Mouse (Mus musculus) spleen, postnatal 10 days (tissue): Measurements from ENCODE around the gene Vil1.

ENCODE experiments used
- DNase-seq, 2 experiments: peaks; one replicate each; pipeline ENCODE4 v3.0.0; 2021 to 2022; ENCODE audit warnings: low spot score in 2 of 2

Vil1 gene

GRCm38 (mm10) chr1:74412711-74413110, 3.5 kb downstream of the Vil1 start:
- DNase-seq = no peak

DNA sequence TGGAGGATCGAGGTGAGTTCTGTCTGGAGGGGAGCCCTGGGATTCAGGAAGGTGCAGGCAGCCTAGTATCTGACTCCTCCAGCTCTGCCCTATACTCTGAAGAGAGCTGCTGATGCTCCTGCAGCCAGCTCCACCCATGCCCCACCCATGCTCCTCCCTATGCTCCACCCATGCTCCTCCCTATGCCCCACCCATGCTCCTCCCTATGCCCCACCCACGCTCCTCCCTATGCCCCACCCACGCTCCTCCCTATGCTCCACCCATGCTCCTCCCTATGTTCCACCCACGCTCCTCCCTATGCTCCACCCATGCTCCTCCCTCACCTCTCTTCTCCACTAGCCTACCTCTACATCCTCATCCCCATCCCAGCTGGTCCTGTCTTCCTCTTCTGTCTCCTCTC, 6.0 kb downstream of the Vil1 start:
- DNase-seq = peak in 1 of 2 experiments; percentile 61

GRCm38 (mm10) chr1:74418747-74419439, 9.7 kb downstream of the Vil1 start:
- DNase-seq = no peak

- no peak for DNase-seq
These were observed 10.2 kb downstream of the Vil1 start for GRCm38 (mm10) chr1:74419440-74419794.

DNA sequence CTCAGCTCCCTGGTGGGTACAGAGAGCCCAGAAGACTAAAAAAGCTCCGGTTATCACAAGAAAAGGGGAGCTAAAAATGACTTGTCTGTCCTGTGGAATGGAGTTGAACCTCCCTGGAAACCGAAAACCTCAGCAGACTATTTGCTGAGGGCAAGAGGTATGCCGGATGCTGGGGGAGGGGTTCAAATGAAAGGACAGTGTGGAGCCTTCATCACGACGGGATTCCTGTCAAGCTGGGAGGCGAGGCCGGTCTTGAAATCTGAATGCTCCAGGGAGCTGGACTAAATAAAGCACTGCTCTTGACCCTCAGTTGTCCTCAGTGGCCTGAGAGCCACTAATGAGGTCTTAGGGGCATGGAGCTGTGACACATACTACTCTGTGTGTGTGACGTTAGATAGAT, 14.0 kb downstream of the Vil1 start:
- DNase-seq = no peak

GRCm38 (mm10) chr1:74425845-74426244, 16.7 kb downstream of the Vil1 start:
- DNase-seq = no peak

DNA sequence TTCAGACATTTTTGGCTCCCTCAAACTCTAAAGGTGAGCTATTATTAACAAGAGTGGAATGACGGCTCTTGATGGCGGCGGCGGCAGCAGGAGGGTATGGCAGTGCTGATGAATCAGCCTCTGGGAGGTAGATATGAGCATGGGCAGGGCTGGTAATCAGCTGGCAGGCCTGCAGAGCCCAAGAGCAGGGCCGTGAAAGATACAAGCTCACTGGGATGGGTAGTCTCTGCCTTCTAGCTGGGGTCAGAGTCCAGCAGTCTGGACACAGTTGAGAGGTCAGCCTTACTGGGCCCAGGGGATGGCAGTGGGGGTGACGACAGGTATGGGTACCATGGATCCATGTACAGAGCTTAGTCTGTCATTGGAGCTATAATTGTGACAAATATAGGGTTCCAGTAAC, 24.0 kb downstream of the Vil1 start:
- no peak for DNase-seq

DNA sequence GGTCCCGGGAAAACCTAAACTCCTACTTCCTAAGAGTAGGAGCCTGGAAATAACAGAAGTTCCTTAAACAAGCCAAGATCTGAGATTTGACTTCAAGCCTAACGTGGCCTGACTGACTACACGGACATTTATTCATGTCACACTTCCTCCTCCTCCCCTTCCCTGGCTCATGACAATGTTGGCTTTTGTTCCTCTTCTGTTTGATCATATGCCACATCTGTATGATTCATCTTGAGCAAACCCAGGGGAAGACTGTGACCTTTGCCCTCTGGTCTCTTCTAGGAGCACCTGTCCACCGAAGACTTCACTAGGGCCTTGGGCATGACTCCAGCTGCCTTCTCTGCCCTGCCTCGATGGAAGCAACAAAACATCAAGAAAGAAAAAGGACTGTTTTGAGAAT, 25.4 kb downstream of the Vil1 start:
- DNase-seq = no peak

DNA sequence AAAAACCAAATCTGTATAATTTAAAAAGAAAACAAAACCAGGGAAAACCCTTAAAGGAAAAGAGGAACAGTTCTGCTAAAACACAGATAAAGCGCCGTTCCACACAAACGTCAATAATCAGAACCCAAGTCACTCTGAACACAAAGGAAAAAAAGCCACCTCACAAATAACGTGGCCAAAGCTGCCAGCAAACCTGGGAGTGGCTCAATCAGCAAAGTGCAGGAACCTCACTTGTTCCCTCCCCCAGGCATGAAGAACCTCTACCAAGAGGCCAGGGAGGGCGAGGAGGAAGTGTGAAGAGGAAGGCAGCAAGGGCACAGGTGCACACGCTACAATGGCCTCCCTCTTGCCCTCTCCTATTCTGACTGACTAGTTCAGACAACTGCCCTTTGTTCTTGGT, 26.4 kb downstream of the Vil1 start:
- peak in 1 of 2 experiments; percentile 32 for DNase-seq

GRCm38 (mm10) chr1:74437702-74438427, 28.7 kb downstream of the Vil1 start:
- DNase-seq = no peak

GRCm38 (mm10) chr1:74439166-74439876, 30.1 kb downstream of the Vil1 start:
- no peak for DNase-seq

- DNase-seq = no peak
These were observed 35.4 kb downstream of the Vil1 start for GRCm38 (mm10) chr1:74444538-74444937.

GRCm38 (mm10) chr1:74452611-74453045, 43.5 kb downstream of the Vil1 start:
- DNase-seq = no peak

DNA sequence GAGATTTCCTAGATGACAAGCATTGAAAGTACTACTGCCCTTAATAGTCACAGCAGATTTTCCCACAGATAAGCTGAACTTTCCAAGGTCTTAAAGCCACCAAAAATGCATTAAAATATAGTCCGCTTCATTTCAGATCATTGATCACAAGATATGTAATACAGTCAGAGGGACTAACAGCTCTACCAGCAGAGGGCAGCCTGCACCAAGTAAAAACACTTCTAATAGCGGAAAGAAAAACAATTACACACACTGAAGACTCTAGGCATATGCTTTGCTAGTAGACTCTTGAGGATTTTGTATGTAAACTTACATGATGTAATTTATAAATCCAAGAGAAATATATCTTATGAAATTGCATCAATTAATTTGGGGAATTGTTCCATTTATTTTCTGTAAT, 51.1 kb downstream of the Vil1 start:
- peak; percentile 16 to 69 for DNase-seq
